Mouse (Mus musculus) neural tube, embryonic 15.5 days (tissue): Measurements from ENCODE around the gene Gm15319. TPM values are rescaled to one million over a fixed set of nuclear protein-coding genes. Genes with fewer than 3 reads are reported as not detected.
"Not testable (repeated sequence)": the region's sequence is repeated elsewhere in the genome, so short reads cannot be mapped to it uniquely, and the experiment has no call there.

Experiments used
- ATAC-seq: fragments of 200-750 bp; cut with Nextera tagmentation; 2 replicates; pipeline ENCODE4 v1.8.0; 2017; ENCODE audit warnings: mild to moderate bottlenecking, moderate TSS enrichment, moderate library complexity; ENCODE audit not compliant: low FRiP score
- H3K27ac ChIP-seq: fragments of 300-500 bp; sonication (generic); replicated peaks from 2 replicates; pipeline ENCODE4 v1.5.1; 2015; ENCODE audit warnings: mild to moderate bottlenecking, inconsistent platforms
- H3K27me3 ChIP-seq: fragments of 300-500 bp; sonication (generic); replicated peaks from 2 replicates; pipeline ENCODE4 v1.6.1; 2015; ENCODE audit warnings: inconsistent platforms
- H3K36me3 ChIP-seq: fragments of 300-500 bp; sonication (generic); 2 replicates; pipeline ENCODE4 v1.6.1; 2015; ENCODE audit warnings: inconsistent platforms
- H3K4me1 ChIP-seq: fragments of 300-500 bp; sonication (generic); 2 replicates; pipeline ENCODE4 v1.6.1; 2015; ENCODE audit warnings: inconsistent platforms
- H3K4me2 ChIP-seq: fragments of 300-500 bp; sonication (generic); 2 replicates; pipeline ENCODE4 v1.6.1; 2015; ENCODE audit warnings: inconsistent platforms, mild to moderate bottlenecking, moderate library complexity
- H3K4me3 ChIP-seq: fragments of 300-500 bp; sonication (generic); replicated peaks from 2 replicates; pipeline ENCODE4 v1.5.1; 2015; ENCODE audit warnings: mild to moderate bottlenecking, inconsistent platforms
- H3K9ac ChIP-seq: fragments of 300-500 bp; sonication (generic); replicated peaks from 2 replicates; pipeline ENCODE4 v1.6.1; 2015; ENCODE audit warnings: mild to moderate bottlenecking, inconsistent platforms
- H3K9me3 ChIP-seq: fragments of 300-500 bp; sonication (generic); replicated peaks from 2 replicates; pipeline ENCODE4 v1.6.1; 2016; ENCODE audit warnings: inconsistent platforms
- WGBS: fragments of 180-500 bp; shearing (Covaris S2); methylation state at CpG from one replicate; pipeline ENCODE4 v1.1.7; 2015; ENCODE audit warnings: mixed read lengths; 5-methylcytosine and 5-hydroxymethylcytosine counted together
- polyA plus RNA-seq: library from polyadenylated mRNA; unstranded; fragments of >200 nt; fragmentation: Nextera tagmentation; extraction: Ambion mirVana; gene quantifications from 2 replicates; pipeline ENCODE4 v1.2.1, GENCODE M21; 2015

The Gm15319 gene
- polyA plus RNA-seq, 1 experiment from 2014 or later: 0.27 TPM

GRCm38 (mm10) chr8:20379650-20380436 lies 16.8 kb upstream of the Gm15319 start:
- not testable (repeated sequence) for H3K4me2 ChIP-seq, H3K4me1 ChIP-seq, H3K4me3 ChIP-seq, H3K9me3 ChIP-seq, H3K36me3 ChIP-seq, ATAC-seq, H3K27me3 ChIP-seq, H3K27ac ChIP-seq, H3K9ac ChIP-seq
- WGBS: no CpG with 5 or more reads among the region's 4 CpGs

GRCm38 (mm10) chr8:20378786-20379649 lies 16.0 kb upstream of the Gm15319 start:
- not testable (repeated sequence) for H3K36me3 ChIP-seq, H3K4me2 ChIP-seq, H3K27me3 ChIP-seq, H3K27ac ChIP-seq, H3K9ac ChIP-seq, H3K9me3 ChIP-seq, H3K4me1 ChIP-seq, H3K4me3 ChIP-seq
- 89% methylated on average over 4 of the region's 8 CpGs for WGBS
- ATAC-seq: peak; percentile 75; the same call in 1 of the 2 replicates

DNA sequence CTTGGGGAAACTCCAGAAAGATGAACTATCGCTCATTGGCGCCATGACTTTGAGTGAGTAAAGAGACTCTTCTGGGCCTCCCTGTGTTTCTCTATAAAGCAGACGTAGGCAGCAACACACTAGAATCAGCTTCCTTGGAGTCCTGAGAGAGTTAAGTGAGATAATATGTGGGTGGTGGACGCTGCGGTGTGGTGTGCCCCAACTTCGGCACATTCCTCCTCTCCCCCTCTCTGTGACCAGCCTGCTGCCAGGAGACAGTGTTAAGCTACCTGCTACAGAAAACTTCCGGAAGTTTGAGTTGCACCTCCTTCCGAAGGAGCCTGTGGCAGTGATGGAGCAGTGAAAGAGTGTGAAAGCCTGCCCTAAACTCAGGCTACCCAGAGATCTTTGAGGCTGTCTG lies 15.3 kb upstream of the Gm15319 start:
- H3K4me1 ChIP-seq, H3K4me2 ChIP-seq, H3K9me3 ChIP-seq, H3K27me3 ChIP-seq, H3K4me3 ChIP-seq, H3K9ac ChIP-seq, H3K36me3 ChIP-seq, ATAC-seq, H3K27ac ChIP-seq: not testable (repeated sequence)
- WGBS: 87% methylated on average over 5 of the region's 8 CpGs

DNA sequence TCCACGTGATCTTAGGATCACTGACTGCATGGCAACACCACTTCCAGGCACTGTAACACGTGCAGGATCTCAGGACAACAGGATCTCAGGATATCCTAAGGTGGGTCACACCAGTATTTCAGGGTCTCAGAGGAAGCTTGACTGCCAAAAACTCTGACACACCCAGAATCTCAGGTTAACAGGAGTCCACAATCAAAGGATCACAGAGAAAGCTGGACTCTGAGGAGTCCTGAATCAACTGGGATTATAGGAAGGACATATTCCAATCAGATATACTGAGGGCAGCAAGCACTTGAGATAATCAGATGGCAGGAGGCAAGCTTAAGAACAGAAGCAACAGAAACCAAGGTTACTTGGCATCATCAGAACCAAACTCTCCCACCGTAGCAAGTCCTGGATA lies 12.7 kb upstream of the Gm15319 start:
- not testable (repeated sequence) for H3K36me3 ChIP-seq, H3K9ac ChIP-seq, ATAC-seq, H3K4me2 ChIP-seq, H3K27ac ChIP-seq, H3K4me3 ChIP-seq, H3K4me1 ChIP-seq, H3K27me3 ChIP-seq, H3K9me3 ChIP-seq
- WGBS: no CpG with 5 or more reads among the region's 3 CpGs

- not testable (repeated sequence) for H3K9me3 ChIP-seq, H3K4me3 ChIP-seq
Measured at GRCm38 (mm10) chr8:20356386-20356785, 6.6 kb downstream of the Gm15319 start.

GRCm38 (mm10) chr8:20353579-20353978 lies 9.4 kb downstream of the Gm15319 start:
- 96% methylated on average over 2 of the region's 3 CpGs for WGBS
- H3K4me2 ChIP-seq: not testable (repeated sequence)

More at GRCm38 (mm10) chr8:20356386-20356785, 6.6 kb downstream of the Gm15319 start:
- H3K4me1 ChIP-seq, ATAC-seq, H3K36me3 ChIP-seq, H3K4me2 ChIP-seq, H3K27ac ChIP-seq, H3K9ac ChIP-seq, H3K27me3 ChIP-seq: not testable (repeated sequence)
- 85% methylated on average over 5 of the region's 5 CpGs for WGBS

DNA sequence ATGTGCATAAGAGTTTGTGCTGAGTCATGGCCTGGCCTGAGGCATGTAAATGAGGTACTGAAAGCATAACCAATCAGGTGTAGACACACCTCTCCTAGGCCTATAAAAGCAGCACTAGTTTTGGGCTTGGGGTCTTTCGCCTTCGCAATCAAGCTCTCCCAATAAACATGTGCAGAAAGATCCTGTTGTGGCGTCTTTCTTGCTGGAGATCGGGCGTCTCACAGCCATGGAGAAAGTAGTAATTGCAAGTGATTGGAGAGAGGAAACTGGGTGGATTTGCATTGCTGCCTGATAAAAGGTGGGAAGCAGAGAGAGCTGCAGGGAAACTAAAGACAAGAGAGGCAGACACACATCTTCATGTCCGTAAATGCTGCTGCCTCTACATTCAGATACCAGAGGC lies 60.3 kb downstream of the Gm15319 start:
- H3K9ac ChIP-seq, H3K4me3 ChIP-seq, H3K36me3 ChIP-seq, H3K4me2 ChIP-seq, H3K4me1 ChIP-seq, H3K27ac ChIP-seq, H3K9me3 ChIP-seq, ATAC-seq, H3K27me3 ChIP-seq: not testable (repeated sequence)
- WGBS: 93% methylated on average over 5 of the region's 6 CpGs

More at GRCm38 (mm10) chr8:20353579-20353978, 9.4 kb downstream of the Gm15319 start:
- H3K36me3 ChIP-seq, ATAC-seq, H3K27ac ChIP-seq, H3K9ac ChIP-seq, H3K27me3 ChIP-seq, H3K4me1 ChIP-seq, H3K4me3 ChIP-seq, H3K9me3 ChIP-seq: not testable (repeated sequence)

- WGBS: 81% methylated on average over 4 of the region's 4 CpGs
- H3K9me3 ChIP-seq, H3K27ac ChIP-seq, H3K36me3 ChIP-seq, H3K9ac ChIP-seq, H3K4me3 ChIP-seq, H3K27me3 ChIP-seq, H3K4me2 ChIP-seq, ATAC-seq, H3K4me1 ChIP-seq: not testable (repeated sequence)
Measured at GRCm38 (mm10) chr8:20300042-20300441, 63.0 kb downstream of the Gm15319 start.

GRCm38 (mm10) chr8:20297939-20298505 lies 65.0 kb downstream of the Gm15319 start:
- H3K27ac ChIP-seq, H3K9me3 ChIP-seq, ATAC-seq, H3K27me3 ChIP-seq, H3K4me3 ChIP-seq, H3K36me3 ChIP-seq, H3K4me2 ChIP-seq, H3K4me1 ChIP-seq, H3K9ac ChIP-seq: not testable (repeated sequence)
- WGBS: 88% methylated on average over 13 of the region's 13 CpGs

DNA sequence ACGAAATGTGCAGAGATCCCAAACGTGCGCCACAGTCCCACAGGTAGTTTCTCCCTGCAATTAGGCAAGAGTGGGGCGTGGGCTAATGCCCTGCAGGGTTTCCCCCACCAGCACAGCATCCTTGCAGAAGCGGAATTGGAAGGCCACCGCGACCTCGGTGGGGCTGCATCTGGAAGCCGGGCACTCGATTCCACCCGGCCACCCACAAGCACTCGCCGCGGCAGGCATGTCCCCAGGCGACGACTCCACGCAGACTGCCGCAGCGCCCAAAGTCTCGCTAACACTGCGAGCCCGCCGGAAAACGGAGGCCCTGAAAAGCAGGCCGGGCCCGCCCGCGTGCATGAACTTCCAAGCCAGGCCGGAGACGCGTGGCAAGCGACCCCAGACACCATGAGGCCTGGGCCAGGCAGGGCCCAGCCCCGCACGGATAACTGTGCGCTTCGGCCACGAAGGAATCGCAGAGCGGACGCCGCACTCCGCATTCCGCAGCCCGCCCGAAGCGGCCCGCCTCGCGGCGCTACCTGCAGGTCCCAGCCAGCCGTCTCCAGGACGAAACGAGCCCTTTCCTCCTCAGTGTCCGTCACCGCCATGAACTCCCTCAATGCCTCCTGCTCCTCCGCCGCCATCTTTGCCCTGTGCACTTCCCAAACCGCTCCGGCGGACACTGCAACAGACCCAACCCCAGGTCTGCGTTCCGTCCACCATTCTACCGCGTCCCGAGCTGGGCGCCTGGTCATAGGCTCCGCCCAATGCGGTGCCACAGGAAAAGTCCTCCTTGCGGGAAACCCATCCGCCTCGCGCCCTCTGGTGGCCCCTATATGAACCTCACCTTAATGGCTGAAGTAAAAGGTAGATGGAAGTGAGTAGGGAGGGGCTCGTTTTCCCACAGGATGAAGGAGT lies 66.0 kb downstream of the Gm15319 start:
- Histone ChIP-seq H3K4me2 (peak overlapping the region; percentile 55), H3K4me3 (peak overlapping the region; percentile 50), H3K27ac (peak overlapping the region; percentile 76), H3K9ac (peak overlapping the region; percentile 71)
- H3K9me3 ChIP-seq, H3K27me3 ChIP-seq, H3K36me3 ChIP-seq, H3K4me1 ChIP-seq: not testable (repeated sequence)
- WGBS: 12% methylated on average over 71 of the region's 73 CpGs
- ATAC-seq: peak; percentile 100

GRCm38 (mm10) chr8:20295881-20296280 lies 67.1 kb downstream of the Gm15319 start:
- H3K4me2 ChIP-seq, H3K4me3 ChIP-seq, H3K36me3 ChIP-seq, H3K9ac ChIP-seq, H3K9me3 ChIP-seq, H3K27ac ChIP-seq, H3K4me1 ChIP-seq, H3K27me3 ChIP-seq, ATAC-seq: not testable (repeated sequence)
- WGBS: 93% methylated on average over 3 of the region's 4 CpGs
